Mouse (Mus musculus): ENCODE results near the gene Lmf1.

Gene Lmf1

DNA sequence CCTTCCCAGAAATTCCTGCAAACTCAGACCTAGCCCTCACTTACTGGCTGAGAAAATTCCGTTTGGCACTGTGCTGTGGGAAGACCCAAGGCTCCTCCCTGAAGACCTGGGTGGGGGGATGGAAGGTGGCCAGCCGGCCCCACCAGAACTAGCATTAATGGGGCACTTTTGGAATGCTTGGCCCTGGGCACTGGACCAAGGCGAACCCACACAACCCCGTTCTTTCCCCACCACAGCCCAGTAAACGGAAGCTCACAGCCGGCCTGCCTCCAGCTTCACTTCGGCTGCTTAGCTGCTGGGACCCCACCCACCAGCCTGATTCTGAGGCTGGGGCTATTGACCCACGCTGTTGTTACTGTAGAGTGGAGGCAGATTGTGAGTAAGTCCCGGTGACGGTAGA lies 10.7 kb upstream of the Lmf1 start:
- no peak for DNase-seq (ENCODE audit: low read depth)

- DNase-seq (ENCODE audit: low read depth), result no peak
These were observed 10.0 kb upstream of the Lmf1 start for GRCm38 (mm10) chr17:25568880-25569279.

- DNase-seq (ENCODE audit: low read depth), result no peak
These were observed 8.8 kb upstream of the Lmf1 start for GRCm38 (mm10) chr17:25569833-25570647.

DNA sequence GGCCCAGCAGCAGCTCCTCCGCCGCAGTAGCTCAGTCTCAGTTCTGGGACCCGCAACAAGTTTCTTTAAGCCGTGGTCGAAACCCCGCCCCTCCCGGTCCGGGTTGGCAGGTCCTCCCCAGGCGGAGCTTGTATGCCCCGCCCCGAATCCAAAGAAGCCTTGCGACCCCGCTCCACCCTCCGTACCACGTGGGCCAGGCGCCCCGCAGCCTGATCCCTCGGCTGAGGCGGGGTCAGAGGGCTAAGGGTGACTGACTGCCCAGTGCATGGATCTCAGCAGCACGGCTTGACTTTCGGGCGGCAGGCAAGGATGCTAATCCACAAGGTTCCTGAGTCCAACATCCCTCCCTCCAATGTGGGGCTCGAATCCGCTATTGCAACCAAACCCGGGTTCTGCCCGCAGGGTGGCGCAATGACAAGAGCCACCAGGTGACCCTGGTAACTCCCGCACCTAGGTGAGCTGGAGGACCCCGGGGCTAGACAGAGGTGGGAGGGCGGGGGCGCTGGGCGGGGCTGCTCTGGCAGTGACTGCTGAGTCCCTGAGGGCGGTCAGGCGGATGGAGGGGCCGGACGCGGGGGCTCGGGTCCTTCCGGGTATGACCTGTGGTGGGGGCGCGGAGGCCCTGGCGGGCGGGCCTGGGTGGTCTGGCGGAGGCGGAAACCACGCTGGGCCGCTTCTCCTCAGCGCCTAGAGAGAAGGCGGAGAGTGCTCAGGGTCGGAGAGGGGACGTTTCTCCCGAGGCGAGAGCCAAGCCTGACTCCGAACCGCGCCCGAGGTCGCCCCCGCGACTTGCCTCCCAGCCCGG lies 8.0 kb upstream of the Lmf1 start, which contains the start of gene Sox8:
Gene Sox8, minus strand, starts transcription at position 39 of the 805 bp plus-strand sequence.
- no peak for DNase-seq (ENCODE audit: low read depth)

DNA sequence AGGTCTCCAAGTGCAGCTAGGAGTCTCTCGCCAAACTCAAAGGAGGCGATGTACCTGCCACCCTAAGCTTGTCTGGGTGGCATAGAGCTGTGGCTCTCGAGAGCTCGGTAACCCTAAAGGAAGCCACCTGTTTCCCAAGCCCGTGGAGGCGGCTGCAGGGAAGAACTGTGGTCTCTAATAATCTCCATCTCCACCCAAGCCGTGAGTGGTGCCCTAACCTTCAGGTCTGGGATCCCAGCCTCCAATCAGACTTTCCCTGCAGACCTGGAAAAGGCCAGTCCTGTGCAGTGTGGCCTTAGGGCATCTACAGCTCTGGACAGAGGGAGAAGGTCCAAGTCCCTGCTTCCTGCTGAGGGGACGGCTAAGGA lies 7.4 kb upstream of the Lmf1 start:
- DNase-seq (ENCODE audit: low read depth), result no peak

GRCm38 (mm10) chr17:25575208-25575971 lies 3.5 kb upstream of the Lmf1 start:
- DNase-seq (ENCODE audit: low read depth), result no peak

DNA sequence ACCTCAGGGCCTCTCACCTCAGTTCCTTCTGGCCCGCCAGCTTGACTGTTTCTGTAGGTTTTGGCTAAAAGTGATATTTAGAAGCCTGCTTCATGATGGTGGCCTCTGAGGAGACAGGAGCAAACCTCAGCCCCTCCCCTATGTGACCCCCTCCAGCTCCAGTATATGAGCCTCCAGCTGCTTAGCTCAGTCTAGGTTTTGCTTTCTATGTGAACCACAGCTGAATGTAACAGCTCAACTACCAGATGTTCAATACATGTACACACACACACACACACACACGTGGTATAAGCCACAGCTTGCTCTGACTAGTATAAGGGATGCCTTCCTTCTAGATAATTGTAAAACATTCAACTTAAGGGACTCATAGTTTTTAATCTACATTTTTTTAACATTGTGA lies 2.9 kb upstream of the Lmf1 start:
- DNase-seq (ENCODE audit: low read depth), result no peak

- no peak for DNase-seq (ENCODE audit: low read depth)
These were observed 1.6 kb upstream of the Lmf1 start for GRCm38 (mm10) chr17:25577263-25577662.

DNA sequence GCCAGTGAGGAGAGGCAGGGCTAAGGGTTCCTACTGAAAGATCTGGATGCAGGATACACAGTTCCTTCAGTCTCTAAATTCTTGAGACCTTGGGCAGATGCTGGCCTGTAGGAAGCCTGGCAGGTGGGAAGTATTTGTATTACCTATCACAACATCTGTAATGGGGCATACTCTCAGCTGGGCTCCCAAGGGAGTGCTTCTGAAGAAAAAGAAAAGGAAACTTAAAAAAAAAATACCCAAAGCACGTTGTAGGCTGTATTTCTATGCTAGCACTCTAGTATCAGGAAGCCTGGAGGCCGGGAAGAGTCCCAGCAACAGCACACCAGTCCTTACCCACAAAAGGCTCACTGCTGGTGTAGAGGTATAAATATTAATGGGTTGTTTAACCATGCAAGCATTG lies 1.2 kb upstream of the Lmf1 start:
- DNase-seq (ENCODE audit: low read depth), result no peak

GRCm38 (mm10) chr17:25579332-25580047 lies 605 bp downstream of the Lmf1 start:
- DNase-seq (ENCODE audit: low read depth), result peak; percentile 41

DNA sequence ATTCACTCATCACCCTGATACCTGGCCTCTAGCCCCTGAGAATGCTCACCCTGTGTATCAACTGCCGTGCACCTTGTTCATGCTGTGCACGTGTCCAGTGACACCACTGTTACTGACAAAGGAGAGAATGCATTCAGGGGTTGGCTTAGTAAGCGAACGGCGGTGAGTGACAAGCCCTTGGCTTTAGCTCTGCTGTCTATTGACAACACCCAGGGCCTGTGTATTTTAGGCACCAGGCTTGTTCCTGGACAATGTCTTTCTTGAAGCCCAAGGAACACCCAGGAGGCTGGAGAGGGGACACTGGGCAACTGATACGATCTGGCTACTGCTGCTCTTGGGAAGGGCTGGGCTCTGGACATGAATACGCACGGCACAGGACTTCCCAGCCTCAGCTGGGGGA lies 3.2 kb downstream of the Lmf1 start:
- no peak for DNase-seq (ENCODE audit: low read depth)

- DNase-seq (ENCODE audit: low read depth), result no peak
These were observed 4.2 kb downstream of the Lmf1 start for GRCm38 (mm10) chr17:25583099-25583498.

GRCm38 (mm10) chr17:25583858-25584257 lies 5.0 kb downstream of the Lmf1 start:
- peak; percentile 51 for DNase-seq (ENCODE audit: low read depth)

GRCm38 (mm10) chr17:25584646-25585045 lies 5.8 kb downstream of the Lmf1 start:
- no peak for DNase-seq (ENCODE audit: low read depth)

- DNase-seq (ENCODE audit: low read depth), result no peak
These were observed 11.2 kb downstream of the Lmf1 start for GRCm38 (mm10) chr17:25590068-25590467.

DNA sequence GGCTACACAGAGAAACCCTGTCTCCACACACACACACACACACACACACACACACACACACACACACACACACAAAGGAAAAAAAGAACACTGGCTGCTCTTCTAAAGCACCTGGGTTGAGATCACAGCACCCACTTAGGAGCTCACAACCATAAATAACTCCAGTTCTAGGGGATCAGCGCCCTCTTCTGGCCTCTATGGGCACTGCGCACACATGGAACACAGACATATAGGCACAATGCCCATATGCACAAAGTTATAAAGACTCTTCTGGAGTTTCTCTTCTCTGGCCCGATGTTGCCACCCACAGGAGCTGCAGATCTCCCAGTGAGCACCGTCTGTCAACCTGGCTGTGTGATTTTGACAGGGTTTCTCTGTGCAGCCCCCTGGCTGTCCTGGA lies 12.1 kb downstream of the Lmf1 start:
- no peak for DNase-seq (ENCODE audit: low read depth)

- DNase-seq (ENCODE audit: low read depth), result no peak
These were observed 13.5 kb downstream of the Lmf1 start for GRCm38 (mm10) chr17:25592336-25592735.

- DNase-seq (ENCODE audit: low read depth), result no peak
These were observed 14.8 kb downstream of the Lmf1 start for GRCm38 (mm10) chr17:25593411-25594261.

DNA sequence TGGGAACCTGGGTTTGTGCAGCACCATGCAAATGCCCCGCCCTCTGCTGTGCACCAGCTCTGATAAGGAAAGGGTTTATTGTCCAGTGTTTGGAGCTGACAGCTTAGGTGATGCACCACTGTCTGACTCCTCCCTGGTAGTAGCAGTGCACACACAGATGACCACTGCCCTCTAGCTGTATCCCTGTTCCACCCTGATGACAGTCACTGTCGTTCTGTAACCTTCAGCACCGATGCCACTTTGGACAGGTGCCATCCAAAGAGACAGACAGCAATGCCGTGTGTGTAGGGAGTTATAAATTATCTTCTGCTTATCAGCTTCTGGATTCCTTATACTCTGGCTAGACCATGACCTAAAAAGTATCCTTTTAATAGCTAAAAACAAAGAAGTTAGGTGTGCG lies 16.6 kb downstream of the Lmf1 start:
- no peak for DNase-seq (ENCODE audit: low read depth)

GRCm38 (mm10) chr17:25597537-25597936 lies 18.7 kb downstream of the Lmf1 start:
- no peak for DNase-seq (ENCODE audit: low read depth)

DNA sequence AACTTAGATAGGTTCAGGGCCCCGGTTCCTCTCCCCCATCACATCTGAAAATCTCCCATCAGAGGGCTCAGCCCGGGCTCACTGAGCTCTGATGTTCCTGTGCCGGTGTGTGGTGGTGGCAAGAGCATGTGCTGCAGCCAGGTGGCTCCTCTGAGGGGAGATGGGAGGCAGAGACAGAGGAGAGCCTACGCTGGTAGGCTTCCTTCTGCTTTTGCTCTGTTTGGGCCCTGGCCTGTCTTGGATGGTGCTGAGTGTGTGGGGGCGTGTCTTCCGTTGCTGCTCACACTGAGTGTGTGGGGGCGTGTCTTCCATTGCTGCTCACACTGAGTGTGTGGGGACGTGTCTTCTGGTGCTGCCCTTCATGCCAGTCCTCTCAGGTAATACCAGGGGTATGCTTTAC lies 23.5 kb downstream of the Lmf1 start:
- DNase-seq (ENCODE audit: low read depth), result no peak
